Mouse (Mus musculus): ENCODE measurements around the gene Gm37240.
"Not testable (repeated sequence)": the region's sequence is repeated elsewhere in the genome, so short reads cannot be mapped to it uniquely, and the experiment has no call there.

Gm37240 gene

GRCm38 (mm10) chr3:85573216-85573863 lies 314.0 kb downstream of the Gm37240 start:
- no peak for DNase-seq (ENCODE audit: low spot score)

- not testable (repeated sequence) for DNase-seq (ENCODE audit: low spot score)
Observed at GRCm38 (mm10) chr3:85572502-85572901, 314.8 kb downstream of the Gm37240 start.

- peak; percentile 45 for DNase-seq (ENCODE audit: low spot score)
Observed at GRCm38 (mm10) chr3:85571276-85571675, 316.0 kb downstream of the Gm37240 start.

- DNase-seq (ENCODE audit: low spot score): no peak
Observed at GRCm38 (mm10) chr3:85564603-85565002, 322.7 kb downstream of the Gm37240 start.

- DNase-seq (ENCODE audit: low spot score): no peak
Observed at GRCm38 (mm10) chr3:85553731-85554277, 333.5 kb downstream of the Gm37240 start.

GRCm38 (mm10) chr3:85551352-85551751 lies 336.0 kb downstream of the Gm37240 start:
- no peak for DNase-seq (ENCODE audit: low spot score)

GRCm38 (mm10) chr3:85550312-85550711 lies 337.0 kb downstream of the Gm37240 start:
- DNase-seq (ENCODE audit: low spot score): no peak

GRCm38 (mm10) chr3:85543652-85544051 lies 343.7 kb downstream of the Gm37240 start:
- no peak for DNase-seq (ENCODE audit: low spot score)

- no peak for DNase-seq (ENCODE audit: low spot score)
Observed at GRCm38 (mm10) chr3:85542765-85543164, 344.6 kb downstream of the Gm37240 start.

GRCm38 (mm10) chr3:85535621-85536520 lies 351.4 kb downstream of the Gm37240 start:
- no peak for DNase-seq (ENCODE audit: low spot score)

- no peak for DNase-seq (ENCODE audit: low spot score)
Observed at GRCm38 (mm10) chr3:85535042-85535441, 352.3 kb downstream of the Gm37240 start.

- no peak for DNase-seq (ENCODE audit: low spot score)
Observed at GRCm38 (mm10) chr3:85532376-85532775, 354.9 kb downstream of the Gm37240 start.

- DNase-seq (ENCODE audit: low spot score): no peak
Observed at GRCm38 (mm10) chr3:85530601-85531161, 356.6 kb downstream of the Gm37240 start.

GRCm38 (mm10) chr3:85521311-85521907 lies 365.9 kb downstream of the Gm37240 start:
- no peak for DNase-seq (ENCODE audit: low spot score)

GRCm38 (mm10) chr3:85518668-85519067 lies 368.6 kb downstream of the Gm37240 start:
- no peak for DNase-seq (ENCODE audit: low spot score)

- DNase-seq (ENCODE audit: low spot score): no peak
Observed at GRCm38 (mm10) chr3:85518072-85518471, 369.2 kb downstream of the Gm37240 start.

- no peak for DNase-seq (ENCODE audit: low spot score)
Observed at GRCm38 (mm10) chr3:85516739-85517396, 370.4 kb downstream of the Gm37240 start.

- no peak for DNase-seq (ENCODE audit: low spot score)
Observed at GRCm38 (mm10) chr3:85514700-85515099, 372.6 kb downstream of the Gm37240 start.

- DNase-seq (ENCODE audit: low spot score): no peak
Observed at GRCm38 (mm10) chr3:85508717-85509279, 378.5 kb downstream of the Gm37240 start.

- DNase-seq (ENCODE audit: low spot score): no peak
Observed at GRCm38 (mm10) chr3:85500096-85500495, 387.2 kb downstream of the Gm37240 start.

- no peak for DNase-seq (ENCODE audit: low spot score)
Observed at GRCm38 (mm10) chr3:85496146-85496545, 391.2 kb downstream of the Gm37240 start.
